Mouse (Mus musculus) forebrain, embryonic 14.5 days (tissue): ENCODE results near the gene Med12l. TPM values are rescaled to one million over a fixed set of nuclear protein-coding genes. Genes with fewer than 3 reads are reported as not detected.

Experiments
- ATAC-seq: fragments of 200-750 bp; cut with Nextera tagmentation; 2 replicates; pipeline ENCODE4 v1.8.0; 2017; ENCODE audit warnings: mild to moderate bottlenecking, moderate library complexity
- DNase-seq: peaks from one replicate; pipeline ENCODE4 v3.0.0-alpha.2; 2015; ENCODE audit warnings: low spot score
- H3K27ac ChIP-seq: fragments of 300-500 bp; sonication (generic); 2 replicates; pipeline ENCODE4 v1.5.1; 2014; ENCODE audit warnings: low read depth, mild to moderate bottlenecking, control low read depth, low read length, moderate library complexity
- H3K27me3 ChIP-seq: fragments of 300-500 bp; sonication (generic); replicated peaks from 2 replicates; pipeline ENCODE4 v1.6.1; 2014; ENCODE audit warnings: low read length, control low read depth, mixed read lengths; ENCODE audit not compliant: control insufficient read depth, insufficient read depth
- H3K36me3 ChIP-seq: fragments of 300-500 bp; sonication (generic); 2 replicates; pipeline ENCODE4 v1.6.1; 2014; ENCODE audit warnings: low read length, control low read depth; ENCODE audit not compliant: control insufficient read depth, insufficient read depth
- H3K4me1 ChIP-seq: fragments of 300-500 bp; sonication (generic); 2 replicates; pipeline ENCODE4 v1.6.1; 2014; ENCODE audit warnings: antibody characterized with exemption, low read length, control low read depth; ENCODE audit not compliant: control insufficient read depth, insufficient read depth
- H3K4me2 ChIP-seq: fragments of 300-500 bp; sonication (generic); 2 replicates; pipeline ENCODE4 v1.6.1; 2014; ENCODE audit warnings: mild to moderate bottlenecking, control low read depth, low read length
- H3K4me3 ChIP-seq: fragments of 300-500 bp; sonication (generic); 2 replicates; pipeline ENCODE4 v1.5.1; 2014; ENCODE audit warnings: low read depth, low read length, control low read depth
- H3K9ac ChIP-seq: fragments of 300-500 bp; sonication (generic); 2 replicates; pipeline ENCODE4 v1.6.1; 2014; ENCODE audit warnings: mild to moderate bottlenecking, low read length, control low read depth, moderate library complexity
- H3K9me3 ChIP-seq: fragments of 300-500 bp; sonication (generic); replicated peaks from 2 replicates; pipeline ENCODE4 v1.6.1; 2016; ENCODE audit warnings: low read length, control low read depth, mixed read lengths; ENCODE audit not compliant: control insufficient read depth
- WGBS: fragments of 180-500 bp; shearing (Covaris S2); extraction: QIAGEN DNeasy Blood & Tissue Kit; methylation state at CpG from one replicate; pipeline ENCODE4 v1.1.7; 2014; 5-methylcytosine and 5-hydroxymethylcytosine counted together
- polyA plus RNA-seq: library from polyadenylated mRNA; unstranded; fragments of >200 nt; fragmentation: Nextera tagmentation; extraction: Ambion mirVana; gene quantifications from 2 replicates; pipeline ENCODE4 v1.2.1, GENCODE M21; 2014

The Med12l gene
- polyA plus RNA-seq, 1 experiment from 2014 or later = 2.3 TPM

- H3K27ac ChIP-seq = no peak overlapping the region
- no peaks in the 10 kb centered on the region for H3K27me3 ChIP-seq
- H3K4me3 ChIP-seq = no peak overlapping the region
- no peak overlapping the region for H3K4me2 ChIP-seq
- H3K9me3 ChIP-seq = no peaks in the 10 kb centered on the region
- H3K4me1 ChIP-seq = no peaks in the 10 kb centered on the region
- ATAC-seq = no peak
- no peaks in the 10 kb centered on the region for H3K36me3 ChIP-seq
- no peak overlapping the region for H3K9ac ChIP-seq
- no peak for DNase-seq
- 75% methylated on average over 4 of the region's 4 CpGs for WGBS
These were observed 191.8 kb downstream of the Med12l start for GRCm38 (mm10) chr3:59197329-59197948.

DNA sequence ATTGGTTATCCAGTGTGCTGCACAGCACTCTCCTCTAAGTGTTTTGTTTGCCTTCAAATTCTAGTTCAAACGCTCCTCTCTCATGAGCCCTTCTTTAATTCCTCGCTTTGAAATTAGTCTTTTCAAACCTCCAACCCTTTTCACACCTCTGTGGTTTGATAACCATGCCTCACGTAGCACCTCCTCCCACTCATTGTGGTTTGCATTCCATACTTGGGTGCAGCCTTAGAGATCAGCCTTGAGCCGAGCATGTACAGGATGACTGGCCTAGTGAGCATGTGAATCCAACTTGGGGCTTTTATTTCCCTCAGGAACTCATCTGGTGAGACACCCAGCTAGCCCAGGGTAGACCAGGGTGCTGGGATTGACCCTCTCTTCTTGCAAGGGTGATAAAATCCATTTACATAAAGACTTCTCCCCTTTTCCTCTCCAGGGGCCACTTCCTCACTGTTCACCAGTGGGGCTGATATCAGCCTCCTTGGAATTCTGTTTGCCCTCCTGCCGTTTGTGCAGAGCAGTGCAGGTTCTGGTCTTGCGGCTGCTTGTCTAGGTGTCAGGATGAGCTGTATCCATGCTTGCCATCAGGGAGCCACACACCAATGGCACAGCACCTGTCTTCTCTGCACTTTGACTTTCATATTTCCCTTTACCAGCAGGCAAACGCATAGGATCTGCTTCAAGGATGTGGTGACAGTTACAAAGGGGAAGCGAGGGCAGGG is 198.3 kb downstream of the Med12l start:
- no peaks in the 10 kb centered on the region for H3K4me1 ChIP-seq
- no peak overlapping the region for H3K27ac ChIP-seq
- ATAC-seq = no peak
- H3K36me3 ChIP-seq = no peaks in the 10 kb centered on the region
- no peak overlapping the region for H3K9ac ChIP-seq
- H3K4me2 ChIP-seq = no peak overlapping the region
- no peaks in the 10 kb centered on the region for H3K27me3 ChIP-seq
- no peaks in the 10 kb centered on the region for H3K9me3 ChIP-seq
- H3K4me3 ChIP-seq = no peak overlapping the region
- DNase-seq = no peak
- 77% methylated on average over 8 of the region's 8 CpGs for WGBS

GRCm38 (mm10) chr3:59204719-59205503 is 199.3 kb downstream of the Med12l start:
- Histone ChIP-seq H3K4me1 (no peaks in the 10 kb centered on the region), H3K27me3 (no peaks in the 10 kb centered on the region), H3K9ac (no peak overlapping the region), H3K4me3 (no peak overlapping the region), H3K27ac (no peak overlapping the region), H3K4me2 (no peak overlapping the region), H3K9me3 (no peaks in the 10 kb centered on the region), H3K36me3 (no peaks in the 10 kb centered on the region)
- ATAC-seq (peak; percentile 22; the same call in 1 of the 2 replicates), DNase-seq (peak; percentile 7)
- 59% methylated on average over 11 of the region's 11 CpGs for WGBS

- Histone ChIP-seq H3K4me3 (no peak overlapping the region), H3K27ac (no peak overlapping the region), H3K27me3 (no peaks in the 10 kb centered on the region), H3K36me3 (no peaks in the 10 kb centered on the region), H3K4me1 (no peaks in the 10 kb centered on the region), H3K9me3 (no peaks in the 10 kb centered on the region), H3K4me2 (no peak overlapping the region), H3K9ac (no peak overlapping the region)
- DNase-seq (no peak), ATAC-seq (no peak)
- WGBS = 69% methylated on average over 4 of the region's 4 CpGs
These were observed 200.3 kb downstream of the Med12l start for GRCm38 (mm10) chr3:59205941-59206340.

DNA sequence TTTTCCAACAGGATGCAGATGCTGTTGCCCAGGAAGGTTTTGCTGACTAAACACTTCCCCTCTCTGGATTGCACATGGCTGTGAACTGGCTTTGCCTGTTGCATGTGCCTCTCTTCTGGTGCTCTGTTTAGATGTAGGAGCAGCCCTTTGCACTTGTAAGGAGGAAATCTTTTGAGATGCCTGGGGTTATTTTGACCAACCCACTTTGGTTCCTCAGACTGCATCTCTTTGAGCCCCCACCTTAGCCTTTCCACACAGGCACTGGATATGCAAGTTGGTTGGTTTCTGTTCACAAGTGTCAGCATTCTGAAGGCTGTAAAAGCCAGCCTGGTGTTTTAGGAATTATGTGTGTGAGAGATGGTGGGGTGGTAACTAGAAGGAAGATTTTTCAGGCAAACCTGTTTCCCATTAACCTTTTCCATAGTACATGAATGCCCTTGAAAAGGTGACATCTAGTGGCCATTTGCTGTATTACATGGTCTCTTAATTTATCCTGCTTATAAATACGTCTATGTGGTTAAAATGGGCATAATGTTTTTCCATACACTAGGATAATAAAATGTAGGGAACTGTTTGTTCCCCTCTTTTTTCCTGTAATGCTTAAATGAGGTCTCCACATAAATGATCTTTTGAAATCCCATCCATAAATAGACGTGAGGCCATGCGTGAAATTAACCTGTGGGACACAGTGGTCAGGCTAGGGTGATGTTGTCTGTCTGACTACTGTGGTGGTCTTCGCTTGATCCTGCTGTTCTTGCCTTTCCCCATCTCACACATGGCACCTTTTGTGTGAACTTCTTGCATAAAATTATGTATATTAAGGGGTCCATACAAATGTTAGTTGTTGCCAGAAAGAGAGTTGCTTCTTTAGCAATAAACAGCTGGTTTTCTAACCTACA is 203.3 kb downstream of the Med12l start:
- ATAC-seq (peak; percentile 73), DNase-seq (peak; percentile 87)
- 66% methylated on average over 4 of the region's 4 CpGs for WGBS

DNA sequence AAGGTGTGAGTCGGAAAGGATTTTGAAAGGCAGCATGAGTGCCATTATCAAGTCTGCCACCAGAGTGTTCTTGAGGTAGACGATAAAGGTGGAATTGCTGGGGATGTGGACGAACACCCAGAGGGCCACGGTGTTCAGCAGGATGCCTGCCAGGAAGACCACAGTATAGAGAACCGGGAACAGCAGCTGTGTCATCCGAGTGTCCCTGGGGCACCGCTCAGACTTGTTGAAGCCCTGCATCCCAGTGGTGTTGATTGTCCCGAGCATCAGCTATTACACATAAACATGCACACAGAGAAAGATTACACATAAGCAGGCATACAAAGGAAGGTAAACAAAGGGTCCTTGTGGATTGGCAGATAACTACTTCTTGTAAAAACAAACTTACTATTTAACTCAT is 204.5 kb downstream of the Med12l start:
- Histone ChIP-seq H3K4me1 (no peaks in the 10 kb centered on the region), H3K4me2 (no peak overlapping the region), H3K27ac (no peak overlapping the region), H3K9me3 (no peaks in the 10 kb centered on the region), H3K9ac (no peak overlapping the region), H3K27me3 (no peaks in the 10 kb centered on the region), H3K4me3 (no peak overlapping the region), H3K36me3 (no peaks in the 10 kb centered on the region)
- ATAC-seq = no peak
- WGBS = 80% methylated on average over 8 of the region's 8 CpGs
- DNase-seq = no peak

More for the DNA sequence above, 203.3 kb downstream of the Med12l start:
- no peaks in the 10 kb centered on the region for H3K9me3 ChIP-seq
- H3K27ac ChIP-seq = no peak overlapping the region
- no peak overlapping the region for H3K4me3 ChIP-seq
- H3K9ac ChIP-seq = no peak overlapping the region
- no peaks in the 10 kb centered on the region for H3K4me1 ChIP-seq
- no peaks in the 10 kb centered on the region for H3K27me3 ChIP-seq
- H3K36me3 ChIP-seq = no peaks in the 10 kb centered on the region
- H3K4me2 ChIP-seq = no peak overlapping the region

GRCm38 (mm10) chr3:59210727-59211126 is 205.1 kb downstream of the Med12l start, which contains the start of gene P2ry13:
Gene P2ry13 (minus strand): TSS chr3:59210882.
- H3K9me3 ChIP-seq = no peaks in the 10 kb centered on the region
- 96% methylated on average over 6 of the region's 6 CpGs for WGBS
- DNase-seq (no peak), ATAC-seq (no peak)
- H3K9ac ChIP-seq = no peak within 1 kb of the TSS
- H3K4me1 ChIP-seq = no peaks in the 10 kb centered on the region
- no peak within 1 kb of the TSS for H3K4me2 ChIP-seq
- no peak within 1 kb of the TSS for H3K4me3 ChIP-seq
- H3K36me3 ChIP-seq = no peaks in the 10 kb centered on the region
- no peak within 1 kb of the TSS for H3K27ac ChIP-seq
- no peaks in the 10 kb centered on the region for H3K27me3 ChIP-seq

- Histone ChIP-seq H3K4me2 (no peak overlapping the region), H3K9me3 (no peaks in the 10 kb centered on the region), H3K4me3 (no peak overlapping the region), H3K27ac (no peak overlapping the region), H3K27me3 (no peaks in the 10 kb centered on the region), H3K9ac (no peak overlapping the region), H3K4me1 (no peaks in the 10 kb centered on the region), H3K36me3 (no peaks in the 10 kb centered on the region)
- 95% methylated on average over 8 of the region's 8 CpGs for WGBS
- ATAC-seq (no peak), DNase-seq (no peak)
These were observed 206.2 kb downstream of the Med12l start for GRCm38 (mm10) chr3:59211784-59212183.
